Mouse (Mus musculus) stomach, embryonic 14.5 days (tissue): ENCODE data around the gene Stat5a. TPM values are rescaled to one million over a fixed set of nuclear protein-coding genes. Genes with fewer than 3 reads are reported as not detected.
A peak's percentile ranks its signal among the peaks of the same experiment; 100 is the strongest.

Experiments used
- ATAC-seq: fragments of 200-750 bp; cut with Nextera tagmentation; 2 replicates; pipeline ENCODE4 v1.8.0; 2017; ENCODE audit warnings: low read depth, moderate TSS enrichment; ENCODE audit not compliant: insufficient number of reproducible peaks, insufficient read depth, low FRiP score
- H3K27ac ChIP-seq: fragments of 300-500 bp; sonication (generic); 2 replicates; pipeline ENCODE4 v1.5.1; 2014; ENCODE audit warnings: mild to moderate bottlenecking, low read length, moderate library complexity, mixed read lengths
- H3K27me3 ChIP-seq: fragments of 300-500 bp; sonication (generic); 2 replicates; pipeline ENCODE4 v1.6.1; 2014; ENCODE audit warnings: low read length, control low read depth, mixed read lengths; ENCODE audit not compliant: control insufficient read depth, insufficient read depth
- H3K36me3 ChIP-seq: fragments of 300-500 bp; sonication (generic); 2 replicates; pipeline ENCODE4 v1.6.1; 2014; ENCODE audit warnings: mild to moderate bottlenecking, control low read depth, low read length, moderate library complexity, mixed read lengths; ENCODE audit not compliant: control insufficient read depth, insufficient read depth
- H3K4me1 ChIP-seq: fragments of 300-500 bp; sonication (generic); 2 replicates; pipeline ENCODE4 v1.6.1; 2014; ENCODE audit warnings: low read length, control low read depth, mixed read lengths; ENCODE audit not compliant: control insufficient read depth, insufficient read depth
- H3K4me2 ChIP-seq: fragments of 300-500 bp; sonication (generic); replicated peaks from 2 replicates; pipeline ENCODE4 v1.6.1; 2014; ENCODE audit warnings: low read depth, low read length, control low read depth
- H3K4me3 ChIP-seq: fragments of 300-500 bp; sonication (generic); 2 replicates; pipeline ENCODE4 v1.5.1; 2014; ENCODE audit warnings: low read depth, low read length, control low read depth
- H3K9ac ChIP-seq: fragments of 300-500 bp; sonication (generic); replicated peaks from 2 replicates; pipeline ENCODE4 v1.6.1; 2014; ENCODE audit warnings: low read depth, mild to moderate bottlenecking, control low read depth, low read length, moderate library complexity, mixed read lengths
- H3K9me3 ChIP-seq: fragments of 300-500 bp; sonication (generic); 2 replicates; pipeline ENCODE4 v1.6.1; 2016; ENCODE audit warnings: low read depth, low read length, control low read depth; ENCODE audit not compliant: control insufficient read depth
- WGBS: fragments of 180-500 bp; shearing (Covaris S2); extraction: QIAGEN DNeasy Blood & Tissue Kit; methylation state at CpG from one replicate; pipeline ENCODE4 v1.1.7; 2014; 5-methylcytosine and 5-hydroxymethylcytosine counted together
- polyA plus RNA-seq: library from polyadenylated mRNA; unstranded; fragments of >200 nt; fragmentation: Nextera tagmentation; extraction: Ambion mirVana; gene quantifications from 2 replicates; pipeline ENCODE4 v1.2.1, GENCODE M21; 2014

Gene Stat5a
- 7.3 and 8.3 TPM in 2 replicates for polyA plus RNA-seq

- Histone ChIP-seq H3K9ac (no peak within 1 kb of the TSS; the same call in 1 of the 2 replicates), H3K27me3 (no peaks in the 10 kb centered on the region), H3K4me1 (no peaks in the 10 kb centered on the region), H3K4me3 (peak within 1 kb of the TSS; percentile 37), H3K36me3 (no peaks in the 10 kb centered on the region), H3K9me3 (no peaks in the 10 kb centered on the region), H3K27ac (no peak within 1 kb of the TSS), H3K4me2 (peak within 1 kb of the TSS; percentile 56)
- WGBS, result 58% methylated on average over 9 of the region's 9 CpGs
- ATAC-seq, result no peak
These were observed at the start of gene Stat5a for GRCm38 (mm10) chr11:100858935-100859578. Stat5a (plus strand) TSS chr11:100859351.

- WGBS, result 84% methylated on average over 9 of the region's 9 CpGs
- Histone ChIP-seq H3K4me2 (no peak overlapping the region), H3K27ac (no peak overlapping the region), H3K9ac (no peak overlapping the region), H3K36me3 (no peaks in the 10 kb centered on the region; the same call in 1 of the 2 replicates), H3K4me3 (no peak overlapping the region), H3K4me1 (no peaks in the 10 kb centered on the region), H3K27me3 (no peaks in the 10 kb centered on the region), H3K9me3 (no peaks in the 10 kb centered on the region)
- no peak for ATAC-seq
These were observed 48.6 kb upstream of the Stat5a start for GRCm38 (mm10) chr11:100810516-100810915.

- no peaks in the 10 kb centered on the region; the same call in 1 of the 2 replicates for H3K36me3 ChIP-seq
- no peaks in the 10 kb centered on the region for H3K9me3 ChIP-seq
- H3K27ac ChIP-seq, result no peak overlapping the region
- no peak overlapping the region for H3K4me2 ChIP-seq
- H3K9ac ChIP-seq, result no peak overlapping the region
- no peaks in the 10 kb centered on the region for H3K4me1 ChIP-seq
- no peak for ATAC-seq
- H3K4me3 ChIP-seq, result no peak overlapping the region
- 93% methylated on average over 2 of the region's 2 CpGs for WGBS
- no peaks in the 10 kb centered on the region for H3K27me3 ChIP-seq
These were observed 48.0 kb upstream of the Stat5a start for GRCm38 (mm10) chr11:100811132-100811531.

GRCm38 (mm10) chr11:100814498-100814897, 44.7 kb upstream of the Stat5a start:
- no peaks in the 10 kb centered on the region for H3K9me3 ChIP-seq
- H3K27me3 ChIP-seq, result no peaks in the 10 kb centered on the region
- 0 out of 2 replicates have a peak, but pooled peaks have one; percentile 10 for ATAC-seq
- no peak overlapping the region for H3K4me2 ChIP-seq
- H3K27ac ChIP-seq, result no peak overlapping the region
- no peak overlapping the region for H3K4me3 ChIP-seq
- H3K4me1 ChIP-seq, result peaks cover 10% of the 10 kb centered on the region; the same call in 1 of the 2 replicates
- no peak overlapping the region for H3K9ac ChIP-seq
- no peaks in the 10 kb centered on the region for H3K36me3 ChIP-seq
- 38% methylated on average over 13 of the region's 13 CpGs for WGBS

- no peak overlapping the region for H3K27ac ChIP-seq
- WGBS, result 44% methylated on average over 3 of the region's 3 CpGs
- H3K27me3 ChIP-seq, result no peaks in the 10 kb centered on the region
- H3K4me2 ChIP-seq, result no peak overlapping the region
- no peak for ATAC-seq
- H3K4me3 ChIP-seq, result no peak overlapping the region
- H3K9me3 ChIP-seq, result no peaks in the 10 kb centered on the region
- H3K4me1 ChIP-seq, result peaks cover 10% of the 10 kb centered on the region; the same call in 1 of the 2 replicates
- H3K36me3 ChIP-seq, result no peaks in the 10 kb centered on the region
- no peak overlapping the region for H3K9ac ChIP-seq
These were observed 42.8 kb upstream of the Stat5a start for GRCm38 (mm10) chr11:100816342-100816741.

- Histone ChIP-seq H3K4me2 (no peak overlapping the region), H3K4me3 (no peak overlapping the region), H3K27me3 (no peaks in the 10 kb centered on the region), H3K9ac (no peak overlapping the region), H3K36me3 (no peaks in the 10 kb centered on the region), H3K27ac (no peak overlapping the region), H3K4me1 (peaks cover 10% of the 10 kb centered on the region; the same call in 1 of the 2 replicates), H3K9me3 (no peaks in the 10 kb centered on the region)
- 53% methylated on average over 4 of the region's 4 CpGs for WGBS
- no peak for ATAC-seq
These were observed 42.4 kb upstream of the Stat5a start for GRCm38 (mm10) chr11:100816801-100817200.

GRCm38 (mm10) chr11:100817311-100817710, 41.8 kb upstream of the Stat5a start:
- Histone ChIP-seq H3K9me3 (no peaks in the 10 kb centered on the region), H3K9ac (no peak overlapping the region), H3K36me3 (no peaks in the 10 kb centered on the region), H3K4me2 (no peak overlapping the region), H3K27me3 (no peaks in the 10 kb centered on the region), H3K4me3 (no peak overlapping the region), H3K27ac (no peak overlapping the region), H3K4me1 (peaks cover 10% of the 10 kb centered on the region; the same call in 1 of the 2 replicates)
- WGBS, result 44% methylated on average over 9 of the region's 9 CpGs
- no peak for ATAC-seq

GRCm38 (mm10) chr11:100818359-100819012, 40.7 kb upstream of the Stat5a start:
- Histone ChIP-seq H3K4me1 (peaks cover 10% of the 10 kb centered on the region; the same call in 1 of the 2 replicates), H3K27me3 (no peaks in the 10 kb centered on the region), H3K9me3 (no peaks in the 10 kb centered on the region), H3K36me3 (no peaks in the 10 kb centered on the region), H3K4me3 (no peak overlapping the region), H3K4me2 (no peak overlapping the region), H3K9ac (no peak overlapping the region), H3K27ac (no peak overlapping the region)
- 88% methylated on average over 15 of the region's 15 CpGs for WGBS
- ATAC-seq, result no peak
